Mouse (Mus musculus): ENCODE results near the gene Hapln4.

DNA sequence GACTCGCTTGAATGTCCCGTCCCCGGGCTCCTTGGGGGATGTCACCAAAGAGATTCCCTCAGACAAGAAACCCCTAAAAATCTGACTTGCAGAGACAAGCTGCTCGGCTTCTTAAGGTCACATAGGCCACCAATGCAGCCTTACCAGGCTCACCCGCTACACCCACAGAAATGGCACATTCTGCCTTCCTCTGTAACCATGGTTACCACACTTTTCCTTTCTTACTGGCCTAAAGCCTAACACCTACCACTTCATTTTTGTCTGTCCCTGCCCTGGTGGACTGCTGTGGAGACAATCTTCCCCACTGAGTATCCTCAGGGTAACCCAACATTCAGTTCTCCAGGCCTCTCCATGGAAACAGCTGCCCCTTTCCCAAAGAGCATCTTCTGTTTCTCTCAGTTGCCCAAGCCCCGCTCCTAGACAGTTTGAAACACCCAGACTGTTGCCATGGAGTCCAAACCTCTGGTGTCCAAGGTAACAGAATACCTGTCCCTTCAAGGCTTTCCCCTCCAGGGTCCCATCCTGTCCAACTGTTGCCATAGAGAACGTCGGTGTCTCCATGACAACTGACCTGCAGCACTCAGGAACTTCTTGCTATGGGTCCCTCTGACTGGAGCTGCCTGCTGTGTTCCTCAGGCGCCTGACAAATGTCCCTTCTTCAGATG is 6.2 kb downstream of the Hapln4 start:
- TF ChIP-seq CTCF (IDR thresholded peaks at IDR 0.05; ENCODE audit: insufficient read depth, low read depth, low read length) (no peak), POLR2A (IDR thresholded peaks at IDR 0.05; ENCODE audit: insufficient read depth, low read depth, low read length) (no peak)

All from olfactory bulb, adult 2 months (tissue).